Mouse (Mus musculus): Measurements from ENCODE around the gene Itga9. TPM values are rescaled to one million over a fixed set of nuclear protein-coding genes. Genes with fewer than 3 reads are reported as not detected.

Gene Itga9
- total and polyA plus RNA-seq, 2 experiments from 2014 or later = 0.99 to 3.3 TPM

DNA sequence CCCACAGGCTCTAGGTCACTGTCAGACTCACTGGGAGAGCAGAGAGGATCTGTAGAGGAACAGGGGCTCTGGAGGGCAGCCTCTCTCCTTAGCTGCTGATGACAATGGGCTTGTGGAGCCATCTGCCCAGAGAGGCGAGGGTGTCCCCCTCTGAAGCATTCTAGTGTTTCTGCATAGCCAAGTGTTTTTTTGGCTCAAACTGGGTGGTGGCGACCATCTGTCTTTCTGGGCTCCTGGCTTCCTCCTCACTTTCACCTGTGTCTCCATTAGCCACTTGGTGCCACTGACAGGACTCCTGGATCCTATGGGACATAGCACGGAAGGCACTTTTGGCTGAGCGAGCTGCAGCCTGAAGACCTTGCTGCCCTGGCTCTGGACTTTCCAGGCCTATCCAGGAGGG, 34.8 kb upstream of the Itga9 start:
- ATAC-seq = no peak
- DNase-seq = no peak
- no peak overlapping the region for H3K4me3 ChIP-seq (ENCODE audit: low read depth, low read length)
- no peaks in the 10 kb centered on the region for H3K27me3 ChIP-seq (ENCODE audit: insufficient read depth, low read length)
- H3K36me3 ChIP-seq (ENCODE audit: insufficient read depth) = peaks cover 72% of the 10 kb centered on the region
- no peak for TF ChIP-seq CTCF (IDR thresholded peaks at IDR 0.05; ENCODE audit: low read depth)
- H3K4me2 ChIP-seq (ENCODE audit: low read depth) = no peak overlapping the region
- H3K9ac ChIP-seq = no peak overlapping the region
- H3K4me1 ChIP-seq (ENCODE audit: insufficient read depth) = no peaks in the 10 kb centered on the region
- WGBS = 84% methylated on average over 4 of the region's 4 CpGs
- H3K9me3 ChIP-seq (ENCODE audit: low read length) = no peaks in the 10 kb centered on the region
- H3K27ac ChIP-seq (ENCODE audit: low read depth, low read length) = no peak overlapping the region

DNA sequence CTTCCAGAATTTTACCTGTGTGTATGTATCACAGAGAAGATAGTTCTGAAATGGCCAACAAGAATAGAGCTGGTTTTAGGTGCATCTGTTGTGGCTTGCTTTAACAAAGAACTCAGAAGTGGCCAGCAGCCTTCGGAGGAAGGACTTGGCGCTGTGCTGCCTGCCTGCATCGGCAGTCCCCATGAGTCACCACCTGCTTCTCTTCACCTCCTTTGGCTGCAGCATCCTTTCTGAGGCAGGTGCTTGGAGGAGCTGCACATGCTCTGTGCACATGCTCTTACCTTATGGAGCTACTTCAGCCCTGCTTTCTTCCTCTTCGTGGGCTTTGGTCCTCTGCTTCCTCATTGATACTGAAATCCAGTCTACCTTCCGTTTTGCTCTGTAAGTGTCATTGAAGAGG, 31.6 kb upstream of the Itga9 start:
- TF ChIP-seq CTCF (IDR thresholded peaks at IDR 0.05; ENCODE audit: low read depth) = no peak
- Histone ChIP-seq H3K9me3 (ENCODE audit: low read length) (no peaks in the 10 kb centered on the region), H3K9ac (no peak overlapping the region), H3K4me1 (ENCODE audit: insufficient read depth) (no peaks in the 10 kb centered on the region), H3K27me3 (ENCODE audit: insufficient read depth, low read length) (no peaks in the 10 kb centered on the region), H3K4me3 (ENCODE audit: low read depth, low read length) (no peak overlapping the region), H3K27ac (ENCODE audit: low read depth, low read length) (no peak overlapping the region), H3K4me2 (ENCODE audit: low read depth) (no peak overlapping the region), H3K36me3 (ENCODE audit: insufficient read depth) (peaks cover 59% of the 10 kb centered on the region)
- ATAC-seq (no peak), DNase-seq (no peak)
- WGBS = 89% methylated on average over 5 of the region's 5 CpGs

DNA sequence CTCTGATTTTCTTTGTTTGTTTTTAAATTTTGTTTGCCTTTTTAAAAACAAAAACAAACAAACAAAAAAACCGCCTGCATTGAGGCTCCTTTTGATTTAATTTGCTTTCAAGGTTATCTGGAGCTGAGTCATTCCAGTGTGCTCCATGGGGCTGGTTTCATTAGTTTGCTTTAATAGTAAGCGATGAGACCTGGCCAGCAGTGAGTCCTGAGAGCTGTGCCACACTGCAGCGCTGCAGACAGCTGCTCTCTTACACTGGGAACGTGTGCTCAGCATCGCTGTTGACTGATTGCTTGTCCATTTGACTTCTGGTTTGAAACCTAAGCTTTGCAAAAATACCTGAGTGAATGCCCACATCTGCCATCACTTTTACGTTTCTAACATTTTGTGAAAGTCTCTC, 26.1 kb upstream of the Itga9 start:
- H3K9me3 ChIP-seq (ENCODE audit: low read length) = no peaks in the 10 kb centered on the region
- H3K9ac ChIP-seq = no peak overlapping the region
- DNase-seq (no peak), ATAC-seq (no peak)
- no peak overlapping the region for H3K4me3 ChIP-seq (ENCODE audit: low read depth, low read length)
- H3K36me3 ChIP-seq (ENCODE audit: insufficient read depth) = peaks cover 21% of the 10 kb centered on the region
- H3K4me1 ChIP-seq (ENCODE audit: insufficient read depth) = no peaks in the 10 kb centered on the region
- 73% methylated on average over 6 of the region's 6 CpGs for WGBS
- no peak overlapping the region for H3K4me2 ChIP-seq (ENCODE audit: low read depth)
- H3K27ac ChIP-seq (ENCODE audit: low read depth, low read length) = no peak overlapping the region
- TF ChIP-seq CTCF (IDR thresholded peaks at IDR 0.05; ENCODE audit: low read depth) = no peak
- H3K27me3 ChIP-seq (ENCODE audit: insufficient read depth, low read length) = no peaks in the 10 kb centered on the region

DNA sequence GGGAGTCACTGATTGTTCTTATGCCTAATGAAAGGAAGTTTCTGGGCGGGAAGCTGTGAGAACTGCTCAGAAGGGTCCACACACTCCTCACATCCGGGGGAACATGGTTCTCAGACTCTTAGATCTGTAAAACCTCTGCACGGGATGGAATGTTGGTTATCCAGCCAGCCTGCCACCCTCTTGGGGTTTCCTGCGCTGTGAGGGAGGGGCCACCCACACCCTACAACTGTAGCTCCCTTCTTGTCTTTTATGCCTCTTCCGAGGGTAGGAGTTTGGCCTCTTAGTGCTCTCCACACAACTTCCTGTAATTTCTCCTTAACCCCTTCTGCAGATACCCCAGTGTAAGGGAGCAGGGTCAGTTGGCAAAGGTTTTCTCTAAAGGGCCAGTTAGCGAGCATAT, 23.7 kb upstream of the Itga9 start:
- no peak for ATAC-seq
- DNase-seq = no peak
- 81% methylated on average over 6 of the region's 6 CpGs for WGBS
- Histone ChIP-seq H3K9ac (no peak overlapping the region), H3K27ac (ENCODE audit: low read depth, low read length) (no peak overlapping the region), H3K4me3 (ENCODE audit: low read depth, low read length) (no peak overlapping the region), H3K4me1 (ENCODE audit: insufficient read depth) (no peaks in the 10 kb centered on the region), H3K9me3 (ENCODE audit: low read length) (no peaks in the 10 kb centered on the region), H3K27me3 (ENCODE audit: insufficient read depth, low read length) (no peaks in the 10 kb centered on the region), H3K4me2 (ENCODE audit: low read depth) (no peak overlapping the region), H3K36me3 (ENCODE audit: insufficient read depth) (peaks cover 10% of the 10 kb centered on the region)
- no peak for TF ChIP-seq CTCF (IDR thresholded peaks at IDR 0.05; ENCODE audit: low read depth)

DNA sequence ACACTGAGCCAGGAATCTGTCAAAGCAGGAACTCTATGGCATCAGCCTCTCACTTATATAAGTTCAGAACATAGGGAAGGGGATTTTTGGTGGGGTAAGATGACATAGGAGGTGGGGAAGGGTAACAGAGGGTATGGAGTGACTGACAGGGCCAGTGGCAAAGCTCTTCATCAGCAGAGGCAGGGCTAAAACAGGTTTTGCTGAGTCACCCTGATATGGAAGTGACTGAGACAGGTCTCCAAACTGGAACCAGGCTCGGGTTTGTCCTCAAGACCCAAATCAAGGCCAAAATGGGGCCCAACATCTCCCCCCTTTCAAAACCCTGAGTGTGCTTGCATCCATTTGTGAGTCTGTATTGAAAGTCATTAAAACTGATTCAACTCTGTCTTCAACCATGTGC, 21.7 kb upstream of the Itga9 start:
- ATAC-seq (no peak), DNase-seq (no peak)
- Histone ChIP-seq H3K9me3 (ENCODE audit: low read length) (no peaks in the 10 kb centered on the region), H3K9ac (no peak overlapping the region), H3K4me2 (ENCODE audit: low read depth) (no peak overlapping the region), H3K4me1 (ENCODE audit: insufficient read depth) (no peaks in the 10 kb centered on the region), H3K4me3 (ENCODE audit: low read depth, low read length) (no peak overlapping the region), H3K27me3 (ENCODE audit: insufficient read depth, low read length) (no peaks in the 10 kb centered on the region), H3K36me3 (ENCODE audit: insufficient read depth) (peaks cover 5% of the 10 kb centered on the region), H3K27ac (ENCODE audit: low read depth, low read length) (no peak overlapping the region)
- no peak for TF ChIP-seq CTCF (IDR thresholded peaks at IDR 0.05; ENCODE audit: low read depth)
- 82% methylated on average over 1 of the region's 1 CpGs for WGBS

DNA sequence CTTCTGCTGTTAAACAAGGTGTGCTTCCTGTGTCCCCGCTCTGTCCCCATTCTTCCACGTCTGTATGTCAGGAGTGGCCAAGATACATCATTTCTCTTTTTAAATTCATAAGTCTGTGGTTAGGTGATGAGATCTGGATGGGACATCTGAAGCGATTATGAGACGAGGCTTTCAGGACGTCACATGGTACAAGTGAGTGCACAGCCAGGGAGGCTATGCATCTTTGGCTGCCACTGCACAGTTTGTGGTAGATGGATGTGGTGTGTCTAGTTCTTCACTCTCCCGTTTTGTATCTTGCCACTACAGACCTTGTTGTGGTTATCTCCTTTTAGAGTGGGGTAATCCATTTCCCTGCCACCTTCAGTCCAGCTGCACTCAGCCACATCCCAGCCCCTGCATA, 20.5 kb upstream of the Itga9 start:
- H3K27ac ChIP-seq (ENCODE audit: low read depth, low read length) = no peak overlapping the region
- peaks cover 5% of the 10 kb centered on the region for H3K36me3 ChIP-seq (ENCODE audit: insufficient read depth)
- no peak overlapping the region for H3K4me2 ChIP-seq (ENCODE audit: low read depth)
- H3K4me3 ChIP-seq (ENCODE audit: low read depth, low read length) = no peak overlapping the region
- TF ChIP-seq CTCF (IDR thresholded peaks at IDR 0.05; ENCODE audit: low read depth) = no peak
- ATAC-seq = no peak
- H3K4me1 ChIP-seq (ENCODE audit: insufficient read depth) = no peaks in the 10 kb centered on the region
- no peaks in the 10 kb centered on the region for H3K27me3 ChIP-seq (ENCODE audit: insufficient read depth, low read length)
- WGBS = 87% methylated on average over 6 of the region's 6 CpGs
- no peak for DNase-seq
- no peak overlapping the region for H3K9ac ChIP-seq
- no peaks in the 10 kb centered on the region for H3K9me3 ChIP-seq (ENCODE audit: low read length)

DNA sequence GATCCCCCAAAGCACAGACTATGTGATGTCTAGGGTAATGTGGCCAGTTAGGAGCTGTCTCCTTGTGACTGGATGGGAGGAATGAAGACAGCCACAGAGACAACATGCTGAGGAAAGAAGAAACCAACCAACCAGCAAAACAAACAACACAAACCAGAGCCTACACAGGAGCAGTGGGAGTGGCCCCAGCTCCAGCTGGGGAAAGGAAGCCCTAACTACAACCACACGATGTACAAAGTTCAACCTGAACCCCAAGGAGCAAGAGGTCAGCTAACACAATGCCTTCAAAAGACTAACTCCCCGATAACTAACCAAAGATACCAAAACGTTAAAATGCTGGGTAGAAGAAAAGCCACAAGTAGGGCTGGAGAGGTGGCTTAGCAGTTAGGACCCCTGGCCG, 19.4 kb upstream of the Itga9 start:
- DNase-seq = no peak
- H3K4me3 ChIP-seq (ENCODE audit: low read depth, low read length) = no peak overlapping the region

DNA sequence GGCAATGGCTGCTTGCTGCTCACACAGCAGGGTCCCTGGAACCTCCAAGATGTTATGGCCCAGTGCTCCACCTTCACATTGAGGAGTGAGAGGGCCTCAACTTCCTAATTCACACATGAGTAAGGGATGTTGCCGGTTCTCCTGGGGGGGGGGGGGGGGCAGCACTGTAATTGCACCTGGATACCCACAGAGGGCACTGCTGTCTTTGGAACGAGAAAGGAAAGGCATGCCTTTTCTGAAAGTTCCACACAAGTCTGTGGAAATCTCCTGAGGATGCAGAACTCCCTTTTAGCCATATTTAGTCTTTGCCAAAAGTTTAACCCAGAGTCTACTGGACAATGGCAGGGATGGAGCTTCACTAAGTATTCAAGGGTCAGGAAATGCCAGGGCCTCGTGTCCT, 17.2 kb upstream of the Itga9 start:
- no peaks in the 10 kb centered on the region for H3K9me3 ChIP-seq (ENCODE audit: low read length)
- H3K4me3 ChIP-seq (ENCODE audit: low read depth, low read length) = no peak overlapping the region
- H3K27ac ChIP-seq (ENCODE audit: low read depth, low read length) = no peak overlapping the region
- H3K4me1 ChIP-seq (ENCODE audit: insufficient read depth) = no peaks in the 10 kb centered on the region
- TF ChIP-seq CTCF (IDR thresholded peaks at IDR 0.05; ENCODE audit: low read depth) = peak; percentile 85
- DNase-seq (peak; percentile 59), ATAC-seq (0 out of 2 replicates have a peak, but pooled peaks have one; percentile 40)
- no peak overlapping the region for H3K9ac ChIP-seq
- H3K4me2 ChIP-seq (ENCODE audit: low read depth) = no peak overlapping the region
- H3K27me3 ChIP-seq (ENCODE audit: insufficient read depth, low read length) = no peaks in the 10 kb centered on the region
- no peaks in the 10 kb centered on the region for H3K36me3 ChIP-seq (ENCODE audit: insufficient read depth)
- 41% methylated on average over 3 of the region's 3 CpGs for WGBS

More for the DNA sequence above, 19.4 kb upstream of the Itga9 start:
- H3K4me2 ChIP-seq (ENCODE audit: low read depth) = no peak overlapping the region
- H3K27me3 ChIP-seq (ENCODE audit: insufficient read depth, low read length) = no peaks in the 10 kb centered on the region
- H3K9me3 ChIP-seq (ENCODE audit: low read length) = no peaks in the 10 kb centered on the region
- no peak overlapping the region for H3K27ac ChIP-seq (ENCODE audit: low read depth, low read length)
- H3K36me3 ChIP-seq (ENCODE audit: insufficient read depth) = peaks cover 5% of the 10 kb centered on the region
- TF ChIP-seq CTCF (IDR thresholded peaks at IDR 0.05; ENCODE audit: low read depth) = no peak
- WGBS = 72% methylated on average over 4 of the region's 4 CpGs
- H3K9ac ChIP-seq = no peak overlapping the region
- no peaks in the 10 kb centered on the region for H3K4me1 ChIP-seq (ENCODE audit: insufficient read depth)
- ATAC-seq = no peak

Measured in forebrain, postnatal 0 days (tissue).